Mouse (Mus musculus): ENCODE results near the gene Map1b.
A peak's percentile ranks its signal among the peaks of the same experiment; 100 is the strongest.

Map1b gene

DNA sequence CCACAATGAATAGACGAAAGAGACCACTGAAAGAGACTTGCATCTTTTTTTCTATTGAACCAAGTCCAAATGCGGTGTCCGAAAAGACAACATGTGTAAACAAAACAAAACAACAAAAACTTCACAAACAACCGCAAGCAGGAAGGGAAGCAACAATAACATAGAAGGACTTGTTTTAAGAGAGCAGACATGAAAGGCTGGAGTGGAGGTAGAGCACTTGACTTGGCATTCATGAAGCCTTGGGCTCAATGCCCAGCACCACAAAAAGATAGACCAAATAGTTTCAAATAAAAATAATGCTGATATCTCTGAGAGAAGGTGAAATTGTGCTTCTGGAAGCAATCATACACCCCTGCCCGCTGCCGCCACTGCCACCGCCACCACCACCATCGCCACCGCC is 30.5 kb downstream of the Map1b start:
- peak; percentile 32 to 43 for DNase-seq

DNA sequence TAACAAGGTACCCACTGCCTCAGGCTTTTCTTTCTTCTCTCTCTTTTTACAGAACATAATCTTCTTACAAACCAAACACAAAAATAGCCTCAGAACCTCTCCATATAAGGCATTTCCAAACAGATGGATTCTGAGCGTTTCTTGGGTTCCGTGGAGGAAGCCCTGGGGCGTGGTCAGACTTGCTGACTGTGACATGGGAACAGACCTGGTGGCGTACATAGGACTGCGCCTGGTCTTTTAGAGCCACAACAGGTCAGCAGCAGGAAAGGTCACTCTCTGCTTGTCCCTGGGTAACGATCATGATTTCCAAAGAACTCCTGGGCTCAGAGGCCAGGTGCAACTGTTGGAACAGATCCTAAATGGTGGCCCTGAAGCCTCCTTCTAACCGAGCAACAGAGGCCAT is 31.0 kb downstream of the Map1b start:
- DNase-seq, result peak in 1 of 2 experiments; percentile 28

DNA sequence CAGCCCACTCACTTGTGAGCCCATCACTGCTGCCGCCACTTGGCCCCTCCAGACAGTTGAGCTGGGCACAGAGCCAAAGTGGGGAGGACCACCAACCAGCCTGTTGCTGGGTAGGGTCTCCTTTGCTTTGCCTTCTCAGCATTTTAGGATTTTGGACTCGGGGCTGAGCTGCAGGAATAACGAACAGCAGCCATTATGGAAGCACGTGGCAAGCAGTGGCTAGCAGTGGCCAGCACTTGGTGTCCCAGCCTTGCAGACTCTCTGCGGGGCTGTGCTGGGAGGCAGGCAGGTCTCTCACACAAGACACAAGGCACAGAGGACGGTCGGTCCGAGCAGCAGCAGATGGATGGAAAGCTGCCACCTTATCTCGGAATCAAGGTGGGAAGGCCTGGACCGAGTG is 31.4 kb downstream of the Map1b start:
- peak; percentile 59 to 62 for DNase-seq

DNA sequence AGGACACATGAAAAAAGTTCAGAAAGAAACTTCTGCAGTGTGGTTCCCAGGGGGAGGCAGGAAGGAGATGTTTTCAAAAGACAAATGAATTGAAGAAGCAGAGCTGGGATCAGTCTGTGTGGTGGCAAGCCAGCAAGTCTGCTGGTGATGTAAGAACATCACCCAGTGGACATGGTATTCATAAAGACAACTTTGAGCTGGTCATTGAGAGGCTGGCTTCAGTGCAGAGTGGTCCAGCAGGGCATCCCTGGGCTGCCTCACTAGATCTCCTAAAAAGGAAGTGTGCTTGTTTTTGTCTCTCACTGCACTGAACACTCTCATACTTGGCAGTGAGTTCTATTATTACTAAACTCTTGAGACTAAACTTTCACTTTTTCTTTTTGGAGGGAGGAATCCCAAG is 32.9 kb downstream of the Map1b start:
- no peak for DNase-seq

DNA sequence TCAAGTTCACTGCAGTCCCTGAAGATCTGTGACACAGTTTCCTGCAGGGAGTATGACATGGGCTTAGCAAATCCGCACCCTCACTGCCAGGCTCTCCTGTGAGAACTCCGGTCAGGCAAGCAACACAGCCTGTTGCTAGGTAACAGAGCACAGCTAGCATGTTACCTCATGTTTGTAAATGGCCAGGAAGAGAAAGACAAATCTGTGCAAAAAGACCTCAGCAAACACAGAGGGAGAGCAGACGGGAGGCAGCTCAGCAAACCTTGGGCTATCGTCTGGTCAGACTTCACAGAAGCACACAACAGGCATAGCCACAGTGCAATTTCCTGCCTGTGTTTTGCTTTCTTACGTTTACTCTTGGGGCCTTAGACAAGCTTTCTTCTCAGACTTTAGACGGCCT is 40.9 kb downstream of the Map1b start:
- DNase-seq, result peak; percentile 34 to 38

DNA sequence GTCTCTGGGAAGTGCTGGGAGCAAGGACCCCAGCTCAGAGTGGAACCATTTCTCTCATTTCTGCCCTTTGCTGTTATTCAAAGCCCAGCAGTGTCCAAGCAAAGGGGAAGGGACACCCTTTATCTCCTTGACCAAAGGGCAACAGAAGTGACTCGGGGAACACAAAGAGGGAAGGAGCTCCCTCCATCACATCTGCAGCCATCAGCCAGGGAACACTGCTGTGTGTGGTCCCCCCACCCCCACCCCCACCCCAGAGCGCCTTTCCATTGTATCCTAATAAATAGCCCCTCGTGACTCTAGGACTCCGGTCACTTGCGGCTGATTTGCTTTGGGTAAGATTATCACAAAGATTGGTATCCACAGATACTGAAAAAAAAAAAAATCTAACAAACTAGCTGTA is 41.3 kb downstream of the Map1b start:
- DNase-seq, result no peak

DNA sequence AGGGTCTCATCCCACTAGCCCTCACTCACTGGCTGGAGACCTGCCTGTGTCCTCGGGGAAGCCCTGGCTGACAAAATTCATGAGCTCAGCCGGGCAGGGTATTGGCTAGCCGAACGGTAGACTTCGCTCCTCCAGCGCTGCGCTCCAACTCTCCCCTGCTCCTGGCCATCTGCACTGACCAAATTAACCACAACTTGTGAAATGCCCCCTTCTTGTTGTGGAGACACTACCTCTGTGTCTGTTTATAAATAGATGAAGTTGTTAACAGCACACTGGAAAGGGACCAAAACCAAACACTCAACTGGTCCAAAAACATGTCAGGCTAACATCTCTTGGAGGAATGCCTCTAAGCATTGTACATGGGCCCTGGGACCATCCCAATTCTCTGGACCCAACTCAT is 42.2 kb downstream of the Map1b start:
- DNase-seq, result peak; percentile 50 to 57

DNA sequence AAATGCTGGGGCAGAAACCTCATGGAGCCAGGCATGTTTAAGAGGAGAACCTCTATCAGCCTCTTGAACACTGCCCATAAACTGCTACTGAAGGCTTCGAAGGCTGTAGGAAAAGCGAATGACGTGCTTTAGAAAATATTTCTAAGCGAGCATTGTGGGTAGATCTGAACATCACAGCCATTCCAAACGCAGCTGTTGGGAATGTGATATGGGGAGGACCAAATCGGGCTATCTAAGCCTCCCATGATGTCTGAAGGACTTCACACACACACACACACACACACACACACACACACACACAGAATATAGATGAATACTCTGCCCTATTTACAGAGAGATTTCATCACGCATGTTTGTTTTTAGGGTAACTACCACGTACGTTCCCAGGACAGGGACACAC is 44.3 kb downstream of the Map1b start:
- no peak for DNase-seq

DNA sequence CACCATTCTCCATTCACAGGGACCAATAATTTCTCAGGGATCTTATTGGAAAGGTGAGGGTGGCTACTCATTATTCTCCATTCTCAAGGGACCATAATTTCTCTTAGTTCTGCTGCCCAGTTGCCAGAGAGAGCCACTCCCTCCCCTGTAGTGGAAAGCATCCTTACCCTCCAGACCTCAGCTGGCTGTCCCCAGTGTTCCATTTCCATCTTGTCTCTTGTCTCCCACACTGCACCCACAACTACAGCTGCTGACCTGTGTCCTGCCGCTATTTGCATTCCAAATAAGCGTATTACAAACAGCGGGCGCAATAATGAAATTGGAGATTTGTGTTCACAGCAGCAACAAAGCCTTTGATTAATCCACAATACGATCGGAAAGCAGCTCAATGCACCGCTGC is 46.3 kb downstream of the Map1b start:
- DNase-seq, result no peak

DNA sequence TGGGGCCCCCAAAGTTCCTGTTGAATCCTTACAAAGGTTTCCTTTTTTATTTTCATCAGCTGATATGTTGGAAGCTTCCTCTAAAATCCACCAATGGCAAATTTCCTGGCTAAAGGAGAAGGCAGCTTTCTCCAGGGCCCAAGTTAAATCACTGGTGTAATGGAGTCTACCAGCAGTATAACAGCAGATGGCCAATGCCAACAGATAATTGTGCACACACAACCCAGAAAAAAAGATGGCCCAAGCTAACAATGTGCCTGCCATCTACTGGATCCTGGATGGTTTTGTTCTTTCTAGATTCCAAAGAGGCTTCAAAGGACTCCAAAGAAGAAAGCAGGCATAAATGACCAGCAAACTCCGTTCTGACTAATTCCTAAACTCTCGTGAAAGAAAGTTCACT is 48.1 kb downstream of the Map1b start:
- peak in 1 of 2 experiments; percentile 34 for DNase-seq

DNA sequence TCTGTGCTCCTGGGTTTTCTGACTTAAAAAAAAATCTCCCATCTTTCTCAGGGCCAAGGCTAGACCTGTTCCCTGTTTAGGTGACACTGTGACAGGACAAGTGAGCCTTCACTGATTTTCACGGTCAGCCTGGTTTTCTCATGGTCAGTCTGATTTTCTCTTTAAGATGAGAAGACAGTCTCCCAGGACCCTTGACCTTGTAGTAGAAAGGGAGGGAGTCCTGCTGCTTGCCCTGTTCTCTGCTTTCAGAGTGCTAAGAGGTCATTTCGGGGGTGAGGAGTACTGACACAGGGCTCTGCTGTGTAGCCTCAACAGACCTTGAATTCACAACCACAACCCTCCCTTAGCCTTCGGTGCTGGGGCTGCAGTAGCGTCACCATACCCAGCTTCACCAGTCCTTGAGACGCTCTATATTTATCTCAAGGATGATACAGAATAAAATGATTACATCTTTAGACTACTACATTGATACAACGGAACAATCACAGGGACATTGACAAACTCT is 49.5 kb downstream of the Map1b start:
- no peak for DNase-seq

DNA sequence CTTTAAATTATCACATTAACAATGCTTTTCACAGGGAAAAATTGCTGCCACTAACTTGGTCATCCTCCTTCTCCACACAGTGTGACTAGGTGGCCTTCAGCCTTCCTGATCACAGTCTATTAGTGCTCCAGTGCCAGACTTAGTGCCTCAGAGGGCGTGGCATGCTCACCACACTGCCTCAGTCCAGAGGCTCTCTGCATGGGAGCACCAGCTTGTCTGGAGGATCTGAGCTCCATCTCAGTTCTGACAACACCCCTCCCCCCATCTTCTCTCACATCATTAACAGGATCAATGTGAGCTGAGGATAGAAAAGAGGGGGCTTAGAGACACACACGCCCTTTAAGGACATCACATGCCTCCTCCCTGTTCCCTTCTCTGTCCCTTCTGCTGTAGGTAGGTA is 50.3 kb downstream of the Map1b start:
- no peak for DNase-seq

DNA sequence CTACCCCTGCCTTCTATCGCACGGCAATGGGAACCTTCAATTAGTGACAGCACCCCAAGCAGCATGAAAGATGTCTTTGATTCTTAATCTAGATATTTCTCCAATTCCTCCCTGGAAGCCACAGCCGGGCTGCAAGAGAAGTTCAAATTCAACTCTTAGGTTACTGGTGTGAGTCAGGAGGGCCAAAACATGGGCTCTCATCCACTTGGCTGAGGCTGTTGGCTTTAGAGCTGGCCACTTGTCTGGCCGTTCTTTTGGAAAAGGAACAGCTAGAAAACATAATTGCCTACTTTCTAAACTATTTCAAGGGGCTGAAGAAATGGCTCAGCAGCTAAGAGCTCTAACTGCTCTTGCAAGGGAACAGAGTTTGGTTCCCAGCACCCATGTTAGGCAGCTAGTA is 51.8 kb downstream of the Map1b start:
- no peak for DNase-seq

DNA sequence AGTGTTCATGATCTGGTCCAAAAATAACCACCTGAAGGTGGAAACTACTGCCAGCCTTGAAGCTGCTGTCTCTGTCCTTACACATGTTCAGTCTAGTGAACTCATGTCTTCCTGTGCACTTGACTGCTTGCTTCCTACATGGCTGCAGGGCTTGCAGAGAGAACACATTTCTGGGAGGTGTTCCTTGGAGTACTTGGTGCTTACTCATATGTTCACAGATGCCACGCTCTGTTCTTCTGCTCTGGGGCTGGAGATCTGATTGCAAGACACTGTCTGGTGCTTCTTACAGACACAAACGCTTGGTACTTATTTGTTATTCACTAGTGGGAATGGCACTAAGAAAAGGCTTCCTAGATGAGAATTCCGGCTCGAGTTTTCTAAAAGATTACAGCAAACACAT is 54.5 kb downstream of the Map1b start:
- no peak for DNase-seq

DNA sequence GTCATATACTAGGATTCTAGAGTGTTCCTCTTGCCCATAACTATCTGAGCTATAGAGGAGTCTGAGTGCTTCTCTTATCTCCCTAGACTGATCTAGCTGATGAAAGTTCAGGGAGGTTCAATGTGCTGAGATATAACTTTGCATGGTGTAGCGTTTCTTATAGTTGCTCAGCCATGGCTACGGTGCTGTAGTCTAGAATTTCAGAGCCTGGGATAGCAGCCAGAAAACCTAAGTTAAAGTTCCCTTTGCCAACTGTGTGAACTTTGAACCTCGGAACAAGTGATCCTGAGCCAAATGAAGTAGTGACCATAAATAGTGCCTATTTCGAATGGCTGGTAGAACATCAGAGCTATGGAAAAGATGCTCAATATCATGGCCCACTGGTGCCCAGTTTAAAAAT is 56.7 kb downstream of the Map1b start:
- DNase-seq, result no peak

DNA sequence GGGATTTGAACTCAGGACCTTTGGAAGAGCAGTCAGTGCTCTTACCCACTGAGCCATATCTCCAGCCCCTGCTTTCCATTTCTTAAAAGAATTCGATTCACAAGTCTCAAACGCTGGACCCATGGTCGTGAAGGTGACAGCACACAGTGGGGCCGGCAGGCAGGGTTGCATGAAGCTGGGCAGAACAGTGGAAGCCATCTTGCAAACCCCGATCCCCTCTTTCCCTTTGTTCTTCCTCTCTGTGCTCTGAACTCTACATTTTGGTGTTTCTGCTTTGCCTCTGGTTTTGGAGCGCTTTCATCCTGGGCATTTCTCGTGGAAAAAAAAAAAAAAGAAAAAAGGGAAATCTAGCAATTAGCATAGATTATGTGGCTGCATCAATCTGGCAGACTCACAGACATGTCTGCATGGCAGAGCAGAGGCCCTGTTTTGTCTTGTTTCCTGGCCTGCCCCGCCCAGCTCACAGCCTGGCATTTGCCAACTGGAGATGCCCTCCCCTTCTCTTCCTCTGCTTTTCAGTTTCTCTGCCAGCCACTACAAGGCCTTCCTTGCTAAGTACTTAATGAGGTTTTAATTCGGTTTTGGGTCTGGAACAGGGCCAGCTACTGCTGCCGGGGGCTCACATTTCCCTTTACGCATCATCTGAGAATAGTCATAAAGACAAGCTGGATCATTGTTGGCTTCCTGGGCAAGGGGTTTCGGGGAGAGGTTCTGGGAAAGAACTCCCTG is 57.5 kb downstream of the Map1b start:
- DNase-seq, result peak; percentile 82 to 85

DNA sequence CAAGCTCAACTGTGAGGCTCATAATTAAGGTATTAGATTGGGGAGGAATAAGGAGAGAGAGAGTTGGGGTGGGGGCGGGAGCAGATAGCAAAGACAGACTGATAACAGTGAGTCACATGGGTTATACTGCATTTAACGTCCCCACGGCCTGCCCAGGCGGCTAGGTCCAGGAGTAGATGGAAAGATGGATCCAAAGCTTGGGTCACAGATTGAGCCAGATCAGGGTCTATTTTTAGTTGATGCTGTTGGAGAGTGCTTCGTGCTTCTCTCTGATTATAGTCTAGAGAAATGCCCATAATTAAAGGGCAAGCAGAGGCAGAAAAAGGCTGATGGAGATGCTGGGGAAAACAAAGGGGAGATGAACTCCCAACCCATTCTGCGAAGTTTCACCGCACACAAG is 61.4 kb downstream of the Map1b start:
- no peak for DNase-seq

DNA sequence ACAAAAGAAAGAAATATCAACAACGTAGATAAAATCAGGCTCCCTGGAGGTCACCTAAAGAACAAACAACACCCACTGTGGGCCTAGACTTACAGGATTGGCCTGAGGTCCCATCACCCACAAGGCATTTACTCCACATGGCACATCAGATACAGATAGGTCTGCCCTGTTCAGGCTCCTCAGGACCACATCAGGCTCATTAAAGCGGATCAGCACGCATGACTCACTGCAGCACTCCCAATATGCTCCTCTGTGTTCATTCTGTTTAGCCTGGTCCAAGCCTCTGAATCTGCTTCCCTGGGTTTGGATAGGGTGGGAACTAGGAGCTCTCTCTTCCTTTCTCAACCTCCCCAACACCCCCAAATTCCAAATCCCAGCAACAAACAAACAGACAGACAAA is 63.9 kb downstream of the Map1b start:
- no peak for DNase-seq

DNA sequence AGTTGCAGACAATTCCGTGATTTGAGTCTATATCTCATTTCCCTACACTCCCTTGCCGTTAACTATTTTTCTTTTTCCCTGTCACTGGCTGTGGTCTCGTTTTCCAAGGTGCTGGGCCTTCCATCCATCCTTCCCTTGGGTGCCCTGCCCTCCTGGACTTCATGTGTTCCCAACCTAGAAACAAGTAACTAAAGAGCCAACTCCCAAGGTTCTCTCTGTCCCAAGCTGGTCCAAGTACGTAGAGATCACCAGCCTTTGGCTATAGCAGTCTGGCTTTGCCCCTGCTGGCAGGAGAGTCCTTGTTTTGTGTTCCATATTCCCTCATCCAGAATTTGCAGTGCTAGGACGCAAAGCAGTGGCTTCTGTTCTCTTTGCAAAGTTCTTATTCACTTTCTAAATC is 65.1 kb downstream of the Map1b start:
- peak; percentile 56 to 58 for DNase-seq

DNA sequence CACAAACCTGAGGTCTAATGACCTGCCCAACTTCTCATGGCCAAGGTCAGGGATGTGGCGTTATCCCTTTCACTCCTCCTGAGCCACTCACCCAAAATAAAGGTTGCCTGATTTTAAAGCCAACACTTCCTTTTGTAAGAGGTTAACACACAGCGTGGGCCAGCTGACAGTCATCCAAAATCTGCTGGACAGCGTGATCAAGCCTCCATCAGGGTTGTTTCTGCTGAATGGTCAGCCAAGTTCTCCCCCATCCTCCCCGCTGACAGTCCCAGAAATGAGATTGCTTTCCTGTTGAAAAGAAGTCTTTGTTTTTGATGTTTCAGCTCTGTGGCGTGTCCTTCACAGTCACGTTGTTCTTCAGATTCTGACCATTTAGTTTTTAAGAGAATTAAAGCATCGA is 65.6 kb downstream of the Map1b start:
- DNase-seq, result peak; percentile 94 to 95

DNA sequence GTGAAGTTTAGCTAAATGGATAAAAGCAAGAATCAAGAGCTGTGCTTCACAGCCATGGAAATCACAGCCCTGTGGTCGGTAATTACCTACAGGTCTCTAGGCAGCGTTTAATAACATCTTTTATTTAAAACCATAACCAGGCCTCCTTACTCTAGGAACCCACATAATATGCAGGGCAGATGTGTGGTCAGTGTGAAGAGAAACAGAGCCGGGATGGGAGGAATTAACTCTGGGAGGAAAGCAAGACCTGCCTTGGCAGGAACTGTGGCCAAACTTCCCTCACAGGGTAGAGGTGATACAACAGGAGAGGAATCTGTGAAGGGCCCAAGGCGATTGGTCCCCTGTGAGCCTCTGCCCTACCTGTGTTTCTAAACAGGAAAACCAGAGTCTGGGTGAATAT is 66.8 kb downstream of the Map1b start:
- no peak for DNase-seq

DNA sequence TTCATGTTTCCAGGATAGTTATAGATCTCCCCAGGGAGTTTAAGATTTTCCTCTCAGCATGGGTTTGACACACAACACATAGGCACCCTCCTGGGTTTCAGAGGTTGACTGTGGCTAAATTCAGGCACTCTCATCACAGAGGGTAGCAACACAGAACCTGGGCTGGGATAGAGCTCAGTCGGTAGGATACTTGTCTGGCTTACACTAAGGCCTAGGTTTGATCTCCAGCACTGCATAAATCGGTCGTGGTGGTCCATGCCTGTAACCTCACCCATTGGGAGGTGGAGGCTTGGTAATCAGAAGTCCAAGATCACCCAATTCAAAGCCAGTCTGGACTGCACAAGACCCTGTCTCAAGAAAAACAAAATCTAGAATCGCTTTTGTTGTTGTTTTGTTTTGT is 68.1 kb downstream of the Map1b start:
- DNase-seq, result no peak

DNA sequence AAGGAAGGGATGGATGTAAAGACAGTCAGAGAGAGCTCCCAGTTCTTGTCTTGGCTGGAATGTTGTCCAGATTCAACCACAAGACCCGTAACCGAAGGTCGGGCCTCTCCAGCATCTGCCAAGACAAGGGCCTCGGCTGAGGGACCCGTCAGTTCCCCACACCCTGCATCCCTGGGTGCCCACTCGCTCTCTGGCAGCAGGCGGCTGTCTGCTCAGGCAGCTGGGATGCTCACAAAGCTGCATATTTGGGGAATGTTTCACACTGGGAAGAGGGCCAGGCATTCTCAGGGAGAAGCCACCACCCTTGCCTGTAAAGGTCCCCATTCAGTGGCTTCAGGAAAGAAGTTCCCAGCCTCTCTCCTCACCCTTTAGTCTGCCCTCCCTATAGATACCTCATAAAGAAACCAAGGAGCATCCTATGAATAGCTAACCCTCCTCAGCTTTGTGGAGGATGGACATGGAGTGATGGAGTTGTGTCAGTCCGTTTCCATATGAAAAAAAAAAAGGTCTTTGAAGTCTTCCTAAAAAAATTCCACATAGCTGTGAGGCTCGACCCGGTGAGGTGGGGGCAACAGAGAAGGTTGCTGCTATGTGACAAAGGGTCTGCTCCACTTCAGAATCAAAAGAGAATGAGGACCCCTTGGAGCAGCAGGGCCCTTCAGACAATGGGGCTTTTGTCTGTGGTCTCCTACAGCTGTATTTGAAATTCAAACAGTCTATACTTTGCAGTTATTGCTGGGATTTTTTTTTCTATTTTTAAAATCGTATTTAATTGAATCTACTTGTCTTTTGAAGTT is 68.7 kb downstream of the Map1b start:
- peak; percentile 59 to 67 for DNase-seq

DNA sequence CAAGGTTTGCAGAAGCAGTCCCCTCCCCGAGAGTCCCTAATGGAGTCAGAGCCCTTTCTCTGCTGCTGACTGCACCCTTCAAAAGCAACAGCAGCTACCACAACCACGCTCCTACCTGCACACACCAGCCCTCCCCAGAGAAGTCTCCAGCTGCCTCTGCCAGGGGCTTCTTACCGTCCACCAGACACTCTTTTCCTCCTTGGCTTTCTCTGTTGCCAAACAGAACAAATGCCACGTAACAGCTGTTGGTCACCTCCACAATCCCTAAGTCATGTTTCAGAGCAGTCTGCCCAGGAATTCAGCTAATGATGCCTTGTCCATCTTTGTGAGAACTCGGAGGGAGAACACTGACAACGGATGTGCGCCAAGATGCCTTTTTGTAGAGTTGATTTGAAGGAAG is 69.3 kb downstream of the Map1b start:
- DNase-seq, result no peak

All from cerebellum, postnatal 10 days (tissue).